ENCODE assay signal across 8 mouse cellular contexts in genomic region chr6:58584223-58584622, GRCm38 (mm10). TPM values are rescaled to one million over a fixed set of nuclear protein-coding genes. Genes with fewer than 3 reads are reported as not detected.
DNase-seq lines count a peak whose midpoint lies in the region; ATAC-seq and TF ChIP-seq lines count a peak whose summit lies in the region.
"Not testable (repeated sequence)": the region's sequence is repeated elsewhere in the genome, so short reads cannot be mapped to it uniquely, and the experiment has no call there.

Gene Abcg2 (plus strand): TSS chr6:58584523.

- not testable (repeated sequence) for H3K9ac ChIP-seq in limb, embryonic 13.5 days; midbrain, embryonic 11.5 days (ENCODE audit: low read length)

- not testable (repeated sequence) for H3K4me3 ChIP-seq in embryonic fibroblast, embryonic 13.5 days (ENCODE audit: insufficient read depth, low read length); limb, embryonic 13.5 days; midbrain, embryonic 11.5 days (ENCODE audit: low read depth, low read length)
- peak within 1 kb of the TSS; percentile 80 for H3K4me3 ChIP-seq in testis, adult 2 months (ENCODE audit: control insufficient read depth, low read depth, low read length)

- not testable (repeated sequence) for TF ChIP-seq CTCF in embryonic fibroblast, embryonic 13.5 days (IDR thresholded peaks at IDR 0.05; ENCODE audit: borderline replicate concordance, insufficient read depth, low read length); testis, adult 2 months (IDR thresholded peaks at IDR 0.05; ENCODE audit: control insufficient read depth, insufficient read depth, insufficient replicate concordance, low read depth, low read length)

- not testable (repeated sequence) for H3K27ac ChIP-seq in embryonic fibroblast, embryonic 13.5 days (ENCODE audit: insufficient read depth, low read length); limb, embryonic 13.5 days; midbrain, embryonic 11.5 days (ENCODE audit: low read depth, low read length); testis, adult 2 months (ENCODE audit: control insufficient read depth, insufficient read depth, low read depth, low read length)

- not testable (repeated sequence) for TF ChIP-seq POLR2A in embryonic fibroblast, embryonic 13.5 days (IDR thresholded peaks at IDR 0.05; ENCODE audit: low read depth, low read length); testis, adult 2 months (IDR thresholded peaks at IDR 0.05; ENCODE audit: control insufficient read depth, low read depth, low read length)

- H3K36me3 ChIP-seq in limb, embryonic 13.5 days; midbrain, embryonic 11.5 days (ENCODE audit: control insufficient read depth, insufficient read depth, low read length); testis, adult 2 months (ENCODE audit: control insufficient read depth, insufficient read depth, low read length): not testable (repeated sequence)

- WGBS in large intestine, adult 2 months: 86% methylated on average over 3 of the region's 3 CpGs
- 84% methylated on average over 3 of the region's 3 CpGs for WGBS in limb, embryonic 13.5 days
- 95% methylated on average over 3 of the region's 3 CpGs for WGBS in midbrain, embryonic 11.5 days

- not testable (repeated sequence) for H3K9me3 ChIP-seq in limb, embryonic 13.5 days; midbrain, embryonic 11.5 days (ENCODE audit: control insufficient read depth, low read length)

- H3K4me1 ChIP-seq in embryonic fibroblast, embryonic 13.5 days (ENCODE audit: control insufficient read depth, insufficient read depth, low read length); limb, embryonic 13.5 days; midbrain, embryonic 11.5 days (ENCODE audit: control insufficient read depth, insufficient read depth, low read length); testis, adult 2 months (ENCODE audit: control insufficient read depth, insufficient read depth, low read length): not testable (repeated sequence)

- H3K4me2 ChIP-seq in limb, embryonic 13.5 days (replicated peaks); midbrain, embryonic 11.5 days: not testable (repeated sequence)

- H3K27me3 ChIP-seq in limb, embryonic 13.5 days; midbrain, embryonic 11.5 days (ENCODE audit: control insufficient read depth, insufficient read depth, low read length); testis, adult 2 months (ENCODE audit: control insufficient read depth, insufficient read depth, low read length): not testable (repeated sequence)

- not testable (repeated sequence) for ATAC-seq in hematopoietic stem cell, adult 5-6 weeks (replicated peaks in 1 of 2; ENCODE audit: insufficient read depth in 1 of 2, low FRiP score in 2 of 2, low TSS enrichment in 1 of 2, low read depth in 1 of 2, poor library complexity in 2 of 2, severe bottlenecking in 2 of 2); limb, embryonic 13.5 days (ENCODE audit: low FRiP score, low read depth); midbrain, embryonic 11.5 days (ENCODE audit: low FRiP score)

- not testable (repeated sequence) for DNase-seq in adrenal gland, adult 8-10 months; gastrocnemius, postnatal 4 days (ENCODE audit: low spot score in 2 of 2); large intestine, adult 2 months (ENCODE audit: low read depth, low spot score); midbrain, embryonic 11.5 days (ENCODE audit: low spot score, missing footprints)

RNA-seq across cellular contexts. Expression of gene Abcg2, which starts in this region (rescaled TPM):
- total RNA-seq in adrenal gland, adult 8-10 months (2022): 10 to 100 TPM; 22.6 to 47.4 (median 31.8) TPM
- polyA plus RNA-seq in embryonic fibroblast, embryonic 13.5 days (2011; ENCODE audit: insufficient read length, low read depth, missing spikeins): 60.0 and 87.5 TPM in 2 replicates
- total RNA-seq in gastrocnemius, postnatal 4 days (2021): 10 to 100 TPM; 28.8 to 31.4 TPM
- 67.7 and 97.2 TPM in 2 replicates for total RNA-seq in hematopoietic stem cell, adult 5-6 weeks (2017)
- 62.8 and 81.4 TPM in 2 replicates for polyA plus RNA-seq in large intestine, adult 2 months (2012; rRNA removed)
- 53.3 and 55.3 TPM in 2 replicates for polyA plus RNA-seq in limb, embryonic 13.5 days (2015; fragmentation: Nextera tagmentation; extraction: Ambion mirVana)
- polyA plus RNA-seq in midbrain, embryonic 11.5 days (2014; fragmentation: Nextera tagmentation; extraction: Ambion mirVana): 45.9 and 53.4 TPM in 2 replicates
- polyA plus RNA-seq in testis, adult 2 months (2012; rRNA removed): 17.1 and 20.5 TPM in 2 replicates
